Mouse (Mus musculus): ENCODE data around the gene Myom1. TPM values are rescaled to one million over a fixed set of nuclear protein-coding genes. Genes with fewer than 3 reads are reported as not detected.

Gene Myom1
- polyA plus RNA-seq, 1 experiment from 2014 or later, result 5.9 TPM

DNA sequence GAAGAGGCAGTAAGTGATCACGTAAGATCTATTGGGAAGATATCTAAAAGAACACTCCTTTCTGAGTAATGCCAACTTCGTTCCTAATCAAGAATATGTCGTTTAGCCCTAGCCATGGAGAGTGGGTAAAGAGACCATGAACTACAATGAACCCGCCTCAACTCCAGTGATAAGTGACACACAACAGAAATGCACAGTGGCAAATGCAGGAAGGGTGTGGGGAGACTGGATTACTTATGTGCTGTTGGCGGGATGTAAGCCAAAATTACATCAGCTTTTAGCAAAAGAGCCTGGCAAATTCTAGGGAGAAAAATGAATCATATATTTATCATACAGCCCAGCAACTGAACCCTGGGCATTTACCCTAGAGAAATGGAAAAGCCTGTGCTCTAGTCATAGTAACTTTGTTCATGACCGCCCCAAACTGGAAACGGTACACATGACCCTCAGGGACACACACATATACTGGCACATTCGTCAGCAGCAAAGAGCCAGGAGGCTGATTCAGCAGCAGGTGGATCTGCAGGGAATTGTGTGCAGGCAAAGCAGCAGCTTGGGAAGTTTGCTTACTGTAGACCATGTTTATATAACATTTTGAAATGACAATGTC lies 121.7 kb downstream of the Myom1 start:
- no peak overlapping the region for H3K4me2 ChIP-seq (ENCODE audit: low read depth, low read length)
- 87% methylated on average over 8 of the region's 8 CpGs for WGBS
- no peak overlapping the region for H3K4me3 ChIP-seq (ENCODE audit: low read depth, low read length)
- H3K27me3 ChIP-seq (ENCODE audit: control insufficient read depth, insufficient read depth, low read length), result no peaks in the 10 kb centered on the region
- no peaks in the 10 kb centered on the region for H3K4me1 ChIP-seq (ENCODE audit: control insufficient read depth, insufficient read depth, low read length)
- H3K27ac ChIP-seq (replicated peaks; ENCODE audit: low read depth, low read length), result no peak overlapping the region
- DNase-seq (ENCODE audit: low spot score) (no peak), ATAC-seq (replicated peaks; ENCODE audit: insufficient number of reproducible peaks, low FRiP score, low TSS enrichment, low read depth) (no peak)
- no peaks in the 10 kb centered on the region for H3K9me3 ChIP-seq (replicated peaks; ENCODE audit: control insufficient read depth, low read length)
- no peaks in the 10 kb centered on the region for H3K36me3 ChIP-seq (replicated peaks; ENCODE audit: control insufficient read depth, insufficient read depth, low read depth, low read length)
- no peak overlapping the region for H3K9ac ChIP-seq (replicated peaks; ENCODE audit: low read length)

DNA sequence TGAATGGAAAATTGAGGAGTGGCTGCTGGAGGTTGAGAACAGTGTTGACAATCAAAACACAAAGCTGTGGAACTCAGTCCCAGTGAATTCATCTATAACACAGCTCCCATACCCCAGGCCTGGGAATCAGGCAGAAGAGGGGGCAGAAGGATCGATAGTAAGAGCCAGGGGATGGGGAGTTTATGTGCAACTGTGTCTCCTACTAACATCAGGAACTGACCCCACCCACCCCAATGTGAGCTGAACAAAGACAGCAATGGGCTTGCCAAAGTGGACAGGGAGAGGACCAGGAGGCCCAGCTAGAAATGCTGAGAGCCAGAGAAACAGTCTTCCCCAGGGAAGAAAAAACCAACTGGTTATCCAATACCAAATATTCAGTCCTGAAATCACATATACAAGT lies 122.2 kb downstream of the Myom1 start:
- no peak overlapping the region for H3K27ac ChIP-seq (replicated peaks; ENCODE audit: low read depth, low read length)
- no peak overlapping the region for H3K4me2 ChIP-seq (ENCODE audit: low read depth, low read length)
- no peak overlapping the region for H3K9ac ChIP-seq (replicated peaks; ENCODE audit: low read length)
- no peaks in the 10 kb centered on the region for H3K4me1 ChIP-seq (ENCODE audit: control insufficient read depth, insufficient read depth, low read length)
- 100% methylated on average over 1 of the region's 1 CpGs for WGBS
- H3K27me3 ChIP-seq (ENCODE audit: control insufficient read depth, insufficient read depth, low read length), result no peaks in the 10 kb centered on the region
- ATAC-seq (replicated peaks; ENCODE audit: insufficient number of reproducible peaks, low FRiP score, low TSS enrichment, low read depth) (no peak), DNase-seq (ENCODE audit: low spot score) (no peak)
- H3K4me3 ChIP-seq (ENCODE audit: low read depth, low read length), result no peak overlapping the region
- H3K9me3 ChIP-seq (replicated peaks; ENCODE audit: control insufficient read depth, low read length), result no peaks in the 10 kb centered on the region
- H3K36me3 ChIP-seq (replicated peaks; ENCODE audit: control insufficient read depth, insufficient read depth, low read depth, low read length), result no peaks in the 10 kb centered on the region

GRCm38 (mm10) chr17:71125519-71125918 lies 123.1 kb downstream of the Myom1 start:
- no peak overlapping the region for H3K4me3 ChIP-seq (ENCODE audit: low read depth, low read length)
- no peaks in the 10 kb centered on the region for H3K9me3 ChIP-seq (replicated peaks; ENCODE audit: control insufficient read depth, low read length)
- no peaks in the 10 kb centered on the region for H3K36me3 ChIP-seq (replicated peaks; ENCODE audit: control insufficient read depth, insufficient read depth, low read depth, low read length)
- DNase-seq (ENCODE audit: low spot score), result no peak
- WGBS, result 74% methylated on average over 12 of the region's 12 CpGs
- ATAC-seq (replicated peaks; ENCODE audit: insufficient number of reproducible peaks, low FRiP score, low TSS enrichment, low read depth), result no peak
- no peak overlapping the region for H3K9ac ChIP-seq (replicated peaks; ENCODE audit: low read length)
- no peak overlapping the region; the same call in 1 of the 2 replicates for H3K27ac ChIP-seq (replicated peaks; ENCODE audit: low read depth, low read length)
- H3K4me1 ChIP-seq (ENCODE audit: control insufficient read depth, insufficient read depth, low read length), result no peaks in the 10 kb centered on the region
- H3K27me3 ChIP-seq (ENCODE audit: control insufficient read depth, insufficient read depth, low read length), result no peaks in the 10 kb centered on the region
- H3K4me2 ChIP-seq (ENCODE audit: low read depth, low read length), result no peak overlapping the region

GRCm38 (mm10) chr17:71126001-71126400 lies 123.6 kb downstream of the Myom1 start:
- no peak for DNase-seq (ENCODE audit: low spot score)
- WGBS, result 81% methylated on average over 12 of the region's 12 CpGs
- Histone ChIP-seq H3K9ac (replicated peaks; ENCODE audit: low read length) (no peak overlapping the region), H3K4me2 (ENCODE audit: low read depth, low read length) (no peak overlapping the region), H3K9me3 (replicated peaks; ENCODE audit: control insufficient read depth, low read length) (no peaks in the 10 kb centered on the region), H3K36me3 (replicated peaks; ENCODE audit: control insufficient read depth, insufficient read depth, low read depth, low read length) (no peaks in the 10 kb centered on the region), H3K27ac (replicated peaks; ENCODE audit: low read depth, low read length) (no peak overlapping the region; the same call in 1 of the 2 replicates), H3K4me3 (ENCODE audit: low read depth, low read length) (no peak overlapping the region), H3K27me3 (ENCODE audit: control insufficient read depth, insufficient read depth, low read length) (no peaks in the 10 kb centered on the region), H3K4me1 (ENCODE audit: control insufficient read depth, insufficient read depth, low read length) (no peaks in the 10 kb centered on the region)
- no peak for ATAC-seq (replicated peaks; ENCODE audit: insufficient number of reproducible peaks, low FRiP score, low TSS enrichment, low read depth)

GRCm38 (mm10) chr17:71127464-71128110 lies 125.2 kb downstream of the Myom1 start:
- H3K4me3 ChIP-seq (ENCODE audit: low read depth, low read length), result no peak overlapping the region
- no peak overlapping the region for H3K27ac ChIP-seq (replicated peaks; ENCODE audit: low read depth, low read length)
- no peaks in the 10 kb centered on the region for H3K36me3 ChIP-seq (replicated peaks; ENCODE audit: control insufficient read depth, insufficient read depth, low read depth, low read length)
- H3K9ac ChIP-seq (replicated peaks; ENCODE audit: low read length), result no peak overlapping the region
- H3K4me2 ChIP-seq (ENCODE audit: low read depth, low read length), result no peak overlapping the region
- WGBS, result 65% methylated on average over 7 of the region's 7 CpGs
- DNase-seq (ENCODE audit: low spot score) (no peak), ATAC-seq (replicated peaks; ENCODE audit: insufficient number of reproducible peaks, low FRiP score, low TSS enrichment, low read depth) (no peak)
- H3K27me3 ChIP-seq (ENCODE audit: control insufficient read depth, insufficient read depth, low read length), result no peaks in the 10 kb centered on the region
- H3K9me3 ChIP-seq (replicated peaks; ENCODE audit: control insufficient read depth, low read length), result no peaks in the 10 kb centered on the region
- H3K4me1 ChIP-seq (ENCODE audit: control insufficient read depth, insufficient read depth, low read length), result no peaks in the 10 kb centered on the region

DNA sequence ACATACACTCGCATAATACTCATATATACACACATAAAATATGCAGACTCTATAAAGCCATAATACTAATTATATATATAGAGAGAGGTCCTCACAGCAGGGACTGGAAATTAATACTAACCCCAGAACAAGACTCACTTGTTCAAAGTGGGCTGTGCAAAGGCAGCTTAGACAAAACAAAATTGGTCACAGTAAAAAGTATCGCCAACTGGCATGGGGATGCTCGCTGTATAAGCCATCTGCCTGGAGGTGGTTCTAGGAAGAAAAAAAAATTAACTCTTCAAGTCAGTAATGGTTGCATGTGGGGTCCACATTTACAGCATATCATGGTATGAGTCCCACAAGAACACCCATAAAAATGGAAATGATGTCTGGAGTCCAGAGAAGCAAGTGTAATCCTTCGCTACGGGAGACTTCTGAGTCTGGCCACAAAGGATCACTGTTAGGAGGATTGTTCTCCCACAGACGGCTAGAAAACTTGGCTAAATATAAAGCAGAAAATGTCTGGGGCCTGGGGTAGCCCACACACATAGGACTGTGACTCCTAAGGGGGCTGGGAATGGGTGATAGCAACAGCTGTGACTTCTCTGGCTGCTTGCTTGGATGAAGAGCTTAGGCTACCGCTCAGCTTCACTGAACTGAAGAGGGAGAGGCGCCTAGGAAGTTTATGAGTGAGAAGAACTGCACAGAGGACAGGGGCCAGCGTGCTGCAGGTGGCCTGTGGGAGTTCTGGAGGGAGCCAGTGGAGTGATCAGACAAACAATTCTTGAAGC lies 127.2 kb downstream of the Myom1 start:
- H3K36me3 ChIP-seq (replicated peaks; ENCODE audit: control insufficient read depth, insufficient read depth, low read depth, low read length), result no peaks in the 10 kb centered on the region
- 66% methylated on average over 9 of the region's 9 CpGs for WGBS
- H3K27me3 ChIP-seq (ENCODE audit: control insufficient read depth, insufficient read depth, low read length), result no peaks in the 10 kb centered on the region
- H3K9me3 ChIP-seq (replicated peaks; ENCODE audit: control insufficient read depth, low read length), result no peaks in the 10 kb centered on the region
- ATAC-seq (replicated peaks; ENCODE audit: insufficient number of reproducible peaks, low FRiP score, low TSS enrichment, low read depth), result no peak
- H3K27ac ChIP-seq (replicated peaks; ENCODE audit: low read depth, low read length), result no peak overlapping the region
- H3K4me1 ChIP-seq (ENCODE audit: control insufficient read depth, insufficient read depth, low read length), result no peaks in the 10 kb centered on the region
- H3K4me3 ChIP-seq (ENCODE audit: low read depth, low read length), result no peak overlapping the region
- DNase-seq (ENCODE audit: low spot score), result no peak
- no peak overlapping the region for H3K4me2 ChIP-seq (ENCODE audit: low read depth, low read length)
- no peak overlapping the region for H3K9ac ChIP-seq (replicated peaks; ENCODE audit: low read length)

DNA sequence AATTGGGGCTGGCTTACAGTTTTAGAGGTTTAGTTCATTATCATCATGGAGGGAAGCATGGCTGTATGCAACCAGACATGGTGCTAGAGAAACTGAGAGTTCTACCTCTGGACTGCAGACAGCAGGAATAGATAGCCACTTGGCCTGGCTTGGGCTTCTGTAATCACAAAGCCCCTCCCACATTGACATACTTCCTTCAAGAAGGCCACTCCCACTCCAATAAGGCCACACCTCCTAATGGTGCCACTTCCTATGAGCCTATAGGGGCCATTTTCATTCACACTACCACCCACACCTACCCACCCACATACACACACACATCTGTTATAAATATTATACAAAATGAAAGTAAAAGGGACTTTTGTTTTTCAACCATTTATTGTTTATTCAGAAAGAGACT lies 129.8 kb downstream of the Myom1 start:
- no peak for DNase-seq (ENCODE audit: low spot score)
- H3K4me2 ChIP-seq (ENCODE audit: low read depth, low read length), result no peak overlapping the region
- no peak overlapping the region for H3K4me3 ChIP-seq (ENCODE audit: low read depth, low read length)
- H3K27ac ChIP-seq (replicated peaks; ENCODE audit: low read depth, low read length), result no peak overlapping the region
- no peaks in the 10 kb centered on the region for H3K9me3 ChIP-seq (replicated peaks; ENCODE audit: control insufficient read depth, low read length)
- no peaks in the 10 kb centered on the region for H3K36me3 ChIP-seq (replicated peaks; ENCODE audit: control insufficient read depth, insufficient read depth, low read depth, low read length)
- no peaks in the 10 kb centered on the region for H3K27me3 ChIP-seq (ENCODE audit: control insufficient read depth, insufficient read depth, low read length)
- no peaks in the 10 kb centered on the region for H3K4me1 ChIP-seq (ENCODE audit: control insufficient read depth, insufficient read depth, low read length)
- no peak for ATAC-seq (replicated peaks; ENCODE audit: insufficient number of reproducible peaks, low FRiP score, low TSS enrichment, low read depth)
- H3K9ac ChIP-seq (replicated peaks; ENCODE audit: low read length), result no peak overlapping the region

- 88% methylated on average over 11 of the region's 11 CpGs for WGBS
- Histone ChIP-seq H3K9ac (replicated peaks; ENCODE audit: low read length) (no peak overlapping the region), H3K4me1 (ENCODE audit: control insufficient read depth, insufficient read depth, low read length) (no peaks in the 10 kb centered on the region), H3K4me2 (ENCODE audit: low read depth, low read length) (no peak overlapping the region), H3K36me3 (replicated peaks; ENCODE audit: control insufficient read depth, insufficient read depth, low read depth, low read length) (no peaks in the 10 kb centered on the region), H3K27me3 (ENCODE audit: control insufficient read depth, insufficient read depth, low read length) (no peaks in the 10 kb centered on the region), H3K4me3 (ENCODE audit: low read depth, low read length) (no peak overlapping the region), H3K27ac (replicated peaks; ENCODE audit: low read depth, low read length) (no peak overlapping the region), H3K9me3 (replicated peaks; ENCODE audit: control insufficient read depth, low read length) (no peaks in the 10 kb centered on the region)
- ATAC-seq (replicated peaks; ENCODE audit: insufficient number of reproducible peaks, low FRiP score, low TSS enrichment, low read depth), result no peak
- no peak for DNase-seq (ENCODE audit: low spot score)
Observed at GRCm38 (mm10) chr17:71132856-71133439, 130.5 kb downstream of the Myom1 start.

All from embryonic facial prominence, embryonic 11.5 days (tissue).